Mouse (Mus musculus) spleen, adult 2 months (tissue): ENCODE data around the gene Rnaseh2a. TPM values are rescaled to one million over a fixed set of nuclear protein-coding genes. Genes with fewer than 3 reads are reported as not detected.
A peak's percentile ranks its signal among the peaks of the same experiment; 100 is the strongest.

Experiments
- DNase-seq, 2 experiments: peaks; one replicate each; pipeline versions ENCODE4 v3.0.0 to v3.0.0-alpha.2; 2012 to 2021; ENCODE audit warnings: low spot score in 2 of 2, low read depth in 1 of 2
- H3K27ac ChIP-seq: fragments of 200-500 bp; 2 replicates; pipeline ENCODE4 v1.5.1; 2012; ENCODE audit warnings: low read length, inconsistent platforms; ENCODE audit not compliant: insufficient read depth
- H3K27me3 ChIP-seq: fragments of 200-500 bp; 2 replicates; pipeline ENCODE4 v1.6.1; 2012; ENCODE audit warnings: mild to moderate bottlenecking, moderate library complexity, low read length, inconsistent platforms; ENCODE audit not compliant: control insufficient read depth, insufficient read depth
- H3K36me3 ChIP-seq: fragments of 200-500 bp; 2 replicates; pipeline ENCODE4 v1.6.1; 2012; ENCODE audit warnings: mild to moderate bottlenecking, low read length, inconsistent platforms; ENCODE audit not compliant: control insufficient read depth, insufficient read depth
- H3K4me1 ChIP-seq: fragments of 200-500 bp; 2 replicates; pipeline ENCODE4 v1.6.1; 2011; ENCODE audit warnings: inconsistent platforms; ENCODE audit not compliant: control insufficient read depth, insufficient read depth, insufficient read length
- H3K4me3 ChIP-seq: fragments of 200-500 bp; 2 replicates; pipeline ENCODE4 v1.5.1; 2011; ENCODE audit warnings: mild to moderate bottlenecking, inconsistent platforms; ENCODE audit not compliant: insufficient read depth, insufficient read length; ENCODE audit errors: extremely low read depth
- CTCF ChIP-seq: fragments of 200-500 bp; IDR thresholded peaks from 2 replicates; pipeline ENCODE4 v1.5.1; 2011; ENCODE audit warnings: mild to moderate bottlenecking, inconsistent platforms; ENCODE audit not compliant: insufficient read depth, insufficient read length, insufficient replicate concordance; ENCODE audit errors: extremely low read depth
- POLR2A ChIP-seq: fragments of 200-500 bp; IDR thresholded peaks from 2 replicates; pipeline ENCODE4 v1.6.1; 2011; ENCODE audit warnings: low read depth, low read length, inconsistent platforms
- WGBS: fragments of 180-500 bp; shearing (Covaris S2); methylation state at CpG from one replicate; pipeline ENCODE4 v1.1.7; 2018; 5-methylcytosine and 5-hydroxymethylcytosine counted together
- polyA plus RNA-seq: library from polyadenylated mRNA; depleted of rRNA; stranded (reverse); fragments of >200 nt; gene quantifications from 2 replicates; pipeline ENCODE4 v1.2.3, GENCODE M21; 2012; rRNA removed

Rnaseh2a gene
- 34.2 and 35.6 TPM in 2 replicates for polyA plus RNA-seq

GRCm38 (mm10) chr8:84969241-84970134 is at the start of gene Rnaseh2a, which contains the start of the genes Gm49661 and Prdx2:
Gene Rnaseh2a (minus strand): TSS chr8:84969767.
Gene Gm49661 (minus strand): TSS chr8:84969433.
Gene Prdx2 (plus strand): TSS chr8:84969587.
- H3K27ac ChIP-seq, result peak within 1 kb of the TSS; percentile 77
- WGBS, result under 1% methylated on average over 56 of the region's 56 CpGs
- H3K4me1 ChIP-seq, result peaks cover 23% of the 10 kb centered on the region; the same call in 1 of the 2 replicates
- no peaks in the 10 kb centered on the region for H3K27me3 ChIP-seq
- peak in 1 of 2 experiments; percentile 49 for DNase-seq
- H3K36me3 ChIP-seq, result no peaks in the 10 kb centered on the region
- TF ChIP-seq CTCF (no peak), POLR2A (peak; percentile 38)
- H3K4me3 ChIP-seq, result peak within 1 kb of the TSS; percentile 79

- Histone ChIP-seq H3K4me3 (no peak overlapping the region), H3K27ac (no peak overlapping the region), H3K36me3 (peaks cover 15% of the 10 kb centered on the region), H3K4me1 (no peaks in the 10 kb centered on the region; the same call in 1 of the 2 replicates), H3K27me3 (peaks cover 6% of the 10 kb centered on the region)
- DNase-seq, result no peak
- WGBS, result 87% methylated on average over 5 of the region's 5 CpGs
- TF ChIP-seq CTCF, result no peak
- TF ChIP-seq POLR2A, result no peak
These were observed 47.6 kb upstream of the Rnaseh2a start for GRCm38 (mm10) chr8:85017209-85017608.

GRCm38 (mm10) chr8:85016724-85017123 is 47.2 kb upstream of the Rnaseh2a start:
- no peaks in the 10 kb centered on the region; the same call in 1 of the 2 replicates for H3K4me1 ChIP-seq
- no peak for DNase-seq
- H3K36me3 ChIP-seq, result peaks cover 15% of the 10 kb centered on the region
- TF ChIP-seq POLR2A, result no peak
- 81% methylated on average over 10 of the region's 10 CpGs for WGBS
- H3K4me3 ChIP-seq, result no peak overlapping the region
- no peak overlapping the region for H3K27ac ChIP-seq
- H3K27me3 ChIP-seq, result peaks cover 6% of the 10 kb centered on the region

- no peaks in the 10 kb centered on the region; the same call in 1 of the 2 replicates for H3K4me1 ChIP-seq
- H3K36me3 ChIP-seq, result peaks cover 12% of the 10 kb centered on the region
- no peak for DNase-seq
- peak within 1 kb of the TSS; percentile 41; the same call in 1 of the 2 replicates for H3K4me3 ChIP-seq
- TF ChIP-seq POLR2A, result no peak
- TF ChIP-seq CTCF, result no peak
- no peak within 1 kb of the TSS for H3K27ac ChIP-seq
- H3K27me3 ChIP-seq, result peaks cover 8% of the 10 kb centered on the region
- WGBS, result 64% methylated on average over 2 of the region's 2 CpGs
These were observed 44.9 kb upstream of the Rnaseh2a start, which contains the start of gene Best2 for GRCm38 (mm10) chr8:85014431-85014830. Gene Best2 (minus strand): TSS chr8:85014531.

GRCm38 (mm10) chr8:85013230-85013840 is 43.8 kb upstream of the Rnaseh2a start:
- Histone ChIP-seq H3K27me3 (peaks cover 10% of the 10 kb centered on the region), H3K4me1 (no peaks in the 10 kb centered on the region; the same call in 1 of the 2 replicates), H3K27ac (no peak overlapping the region), H3K36me3 (peaks cover 6% of the 10 kb centered on the region), H3K4me3 (peak overlapping the region; percentile 41; the same call in 1 of the 2 replicates)
- TF ChIP-seq POLR2A, result no peak
- TF ChIP-seq CTCF, result peak; percentile 56; the same call in 1 of the 2 replicates
- WGBS, result 7% methylated on average over 26 of the region's 26 CpGs
- DNase-seq, result peak; percentile 51 to 76

GRCm38 (mm10) chr8:85011242-85011641 is 41.7 kb upstream of the Rnaseh2a start:
- H3K4me1 ChIP-seq, result no peaks in the 10 kb centered on the region; the same call in 1 of the 2 replicates
- TF ChIP-seq CTCF, result no peak
- TF ChIP-seq POLR2A, result no peak
- no peak for DNase-seq
- H3K4me3 ChIP-seq, result no peak overlapping the region
- no peak overlapping the region for H3K27ac ChIP-seq
- WGBS, result 12% methylated on average over 28 of the region's 28 CpGs
- H3K27me3 ChIP-seq, result peaks cover 10% of the 10 kb centered on the region
- H3K36me3 ChIP-seq, result no peaks in the 10 kb centered on the region
